Mouse (Mus musculus): ENCODE results near the gene Adh6a.

DNA sequence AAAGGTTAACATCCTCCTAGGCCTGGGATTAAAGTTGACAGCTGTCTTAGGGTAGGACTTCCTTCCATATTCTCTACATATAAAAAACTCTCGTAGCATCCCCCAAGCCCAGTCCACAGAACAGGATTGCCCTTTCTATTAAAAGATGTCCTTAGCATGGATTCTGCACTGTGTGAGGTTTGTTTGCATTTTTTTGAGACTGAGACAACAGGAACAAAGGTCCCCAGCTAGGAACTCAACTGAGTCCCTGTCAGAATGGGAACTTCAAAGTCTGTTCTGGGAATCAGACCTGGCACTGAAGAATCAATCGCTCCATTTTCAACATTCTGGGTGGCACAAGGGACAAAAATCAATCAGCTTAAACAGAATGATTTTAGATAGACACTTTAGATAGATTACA is 49.8 kb downstream of the Adh6a start:
- TF ChIP-seq GATA1 (IDR thresholded peaks at IDR 0.05; ENCODE audit: borderline replicate concordance, low read length) (no peak), FLI1 (IDR thresholded peaks at IDR 0.05; ENCODE audit: low read length) (no peak)
